Mouse (Mus musculus) hindbrain, postnatal 0 days (tissue): Measurements from ENCODE around the gene Cuta. TPM values are rescaled to one million over a fixed set of nuclear protein-coding genes. Genes with fewer than 3 reads are reported as not detected.

Experiments
- ATAC-seq: fragments of 200-750 bp; cut with Nextera tagmentation; 2 replicates; pipeline ENCODE4 v1.8.0; 2017; ENCODE audit warnings: mild to moderate bottlenecking, moderate TSS enrichment, moderate library complexity
- DNase-seq: peaks from one replicate; pipeline ENCODE4 v3.0.0-alpha.2; 2015; ENCODE audit warnings: low spot score
- H3K27ac ChIP-seq: fragments of 300-500 bp; sonication (generic); 2 replicates; pipeline ENCODE4 v1.5.1; 2014; ENCODE audit warnings: mild to moderate bottlenecking
- H3K27me3 ChIP-seq: fragments of 300-500 bp; sonication (generic); 2 replicates; pipeline ENCODE4 v1.6.1; 2014; ENCODE audit warnings: low read length, mixed read lengths; ENCODE audit not compliant: insufficient read depth
- H3K36me3 ChIP-seq: fragments of 300-500 bp; sonication (generic); 2 replicates; pipeline ENCODE4 v1.6.1; 2014; ENCODE audit warnings: low read length, mixed read lengths; ENCODE audit not compliant: insufficient read depth
- H3K4me1 ChIP-seq: fragments of 300-500 bp; sonication (generic); 2 replicates; pipeline ENCODE4 v1.6.1; 2014; ENCODE audit warnings: antibody characterized with exemption, low read length, mixed read lengths; ENCODE audit not compliant: insufficient read depth
- H3K4me2 ChIP-seq: fragments of 300-500 bp; sonication (generic); 2 replicates; pipeline ENCODE4 v1.6.1; 2014; ENCODE audit warnings: low read depth, mild to moderate bottlenecking, low read length, moderate library complexity, mixed read lengths
- H3K4me3 ChIP-seq: fragments of 300-500 bp; sonication (generic); 2 replicates; pipeline ENCODE4 v1.5.1; 2014; ENCODE audit warnings: low read length
- H3K9ac ChIP-seq: fragments of 300-500 bp; sonication (generic); replicated peaks from 2 replicates; pipeline ENCODE4 v1.6.1; 2014; ENCODE audit warnings: mild to moderate bottlenecking, low read length, moderate library complexity, mixed read lengths
- H3K9me3 ChIP-seq: fragments of 300-500 bp; sonication (generic); 2 replicates; pipeline ENCODE4 v1.6.1; 2016; ENCODE audit warnings: low read length, mixed read lengths
- CTCF ChIP-seq: IDR thresholded peaks from 2 replicates; pipeline ENCODE4 v1.5.1; 2016; ENCODE audit warnings: antibody characterized with exemption, control low read depth, low read depth
- WGBS: fragments of 180-500 bp; shearing (Covaris S2); extraction: QIAGEN DNeasy Blood & Tissue Kit; methylation state at CpG from one replicate; pipeline ENCODE4 v1.1.7; 2014; 5-methylcytosine and 5-hydroxymethylcytosine counted together
- microRNA-seq, 2 experiments: library from miRNA; unstranded; fragments of <30 nt; microRNA quantifications; one replicate each; pipeline ENCODE4; 2016
- polyA plus RNA-seq: library from polyadenylated mRNA; unstranded; fragments of >200 nt; fragmentation: Nextera tagmentation; extraction: Ambion mirVana; gene quantifications from 2 replicates; pipeline ENCODE4 v1.2.1, GENCODE M21; 2015
- total RNA-seq: library from RNA; depleted of rRNA; stranded (reverse); fragments of >200 nt; gene quantifications from 2 replicates; pipeline ENCODE4 v1.2.3, GENCODE M21; 2014; rRNA removed

The Cuta gene
- total and polyA plus RNA-seq, 2 experiments from 2014 or later = 63.8 to 149 TPM

DNA sequence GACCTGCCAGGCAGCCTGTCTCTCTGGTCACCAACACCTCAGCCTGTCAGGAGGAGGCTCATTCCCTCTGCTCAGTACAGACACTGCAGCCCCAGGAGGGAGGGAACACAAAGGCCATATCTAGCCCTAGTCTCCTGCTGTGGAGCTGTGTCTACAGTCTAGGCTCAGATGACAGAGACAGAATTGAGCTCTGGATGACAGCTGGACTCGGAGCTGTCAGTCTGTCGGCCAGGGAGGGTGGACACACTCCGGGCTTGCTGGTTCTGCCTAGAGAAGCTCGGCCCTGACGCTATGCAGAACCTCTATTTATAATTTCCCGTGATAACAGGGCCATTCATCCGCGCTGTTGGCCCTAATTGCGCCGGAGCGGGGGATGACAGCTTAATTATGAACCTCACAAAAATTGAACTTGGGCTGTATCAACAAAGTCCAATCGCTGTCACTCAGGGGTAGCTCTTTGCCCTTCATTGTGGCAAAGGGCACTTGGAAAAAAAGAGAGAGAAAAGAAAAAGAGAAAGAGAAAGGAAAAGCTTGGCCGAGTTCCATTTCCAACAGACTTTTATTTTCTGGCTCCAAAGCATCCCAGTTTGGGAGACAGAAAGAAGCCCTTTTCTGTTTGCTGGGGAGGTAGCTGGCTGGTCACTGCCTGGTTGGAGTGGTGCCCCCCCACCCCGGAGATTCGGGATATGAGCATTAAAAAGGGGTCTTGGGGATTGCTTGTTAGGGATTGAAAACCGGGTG is 46.6 kb downstream of the Cuta start:
- DNase-seq = peak; percentile 23
- ATAC-seq = peak; percentile 36
- Histone ChIP-seq H3K9me3 (no peaks in the 10 kb centered on the region), H3K9ac (no peak overlapping the region), H3K4me2 (peak overlapping the region; percentile 30), H3K4me1 (peaks cover 10% of the 10 kb centered on the region), H3K36me3 (no peaks in the 10 kb centered on the region), H3K27me3 (no peaks in the 10 kb centered on the region; the same call in 1 of the 2 replicates), H3K4me3 (no peak overlapping the region), H3K27ac (no peak overlapping the region)
- TF ChIP-seq CTCF = no peak
- WGBS = 22% methylated on average over 16 of the region's 16 CpGs

DNA sequence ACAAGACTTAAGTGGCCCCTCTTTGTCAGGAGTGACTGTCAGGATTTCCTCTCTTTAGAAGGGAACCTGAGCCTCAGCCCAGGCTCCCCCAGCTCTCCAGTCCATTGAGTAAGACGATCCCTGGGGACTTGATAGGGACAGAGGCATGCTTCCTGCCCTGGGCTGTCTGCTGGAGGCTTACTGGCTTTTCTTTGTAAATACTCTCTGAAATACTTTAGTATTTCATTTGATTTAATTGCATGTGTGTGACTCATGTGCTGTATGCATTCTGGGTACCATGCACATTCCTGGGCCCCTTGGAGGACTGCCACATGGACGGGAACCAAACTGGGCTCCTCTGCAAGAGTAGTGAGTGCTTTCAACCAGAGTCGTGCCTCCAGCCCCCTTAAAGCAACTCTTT is 51.4 kb downstream of the Cuta start:
- WGBS = 30% methylated on average over 3 of the region's 3 CpGs
- no peak for DNase-seq
- Histone ChIP-seq H3K9me3 (no peaks in the 10 kb centered on the region), H3K4me3 (no peak overlapping the region), H3K27me3 (no peaks in the 10 kb centered on the region), H3K27ac (no peak overlapping the region), H3K4me1 (peaks cover 16% of the 10 kb centered on the region), H3K9ac (no peak overlapping the region), H3K36me3 (no peaks in the 10 kb centered on the region), H3K4me2 (no peak overlapping the region)
- no peak for TF ChIP-seq CTCF
- ATAC-seq = no peak

GRCm38 (mm10) chr17:26886047-26886749 is 53.2 kb downstream of the Cuta start:
- peak; percentile 100 for TF ChIP-seq CTCF
- Histone ChIP-seq H3K4me1 (peaks cover 10% of the 10 kb centered on the region), H3K4me3 (peak overlapping the region; percentile 35), H3K27me3 (no peaks in the 10 kb centered on the region), H3K27ac (no peak overlapping the region), H3K36me3 (no peaks in the 10 kb centered on the region), H3K9ac (no peak overlapping the region), H3K4me2 (peak overlapping the region; percentile 58), H3K9me3 (no peaks in the 10 kb centered on the region)
- peak; percentile 90 for ATAC-seq
- DNase-seq = peak; percentile 91
- 9% methylated on average over 30 of the region's 30 CpGs for WGBS

- ATAC-seq (peak; percentile 74), DNase-seq (peak; percentile 80)
- H3K36me3 ChIP-seq = no peaks in the 10 kb centered on the region
- H3K27ac ChIP-seq = peak overlapping the region; percentile 1; the same call in 1 of the 2 replicates
- H3K4me3 ChIP-seq = peak overlapping the region; percentile 35
- H3K9ac ChIP-seq = peak overlapping the region; percentile 33; the same call in 1 of the 2 replicates
- no peaks in the 10 kb centered on the region for H3K9me3 ChIP-seq
- peaks cover 10% of the 10 kb centered on the region for H3K4me1 ChIP-seq
- H3K4me2 ChIP-seq = peak overlapping the region; percentile 58
- TF ChIP-seq CTCF = peak; percentile 61
- WGBS = 22% methylated on average over 24 of the region's 25 CpGs
- H3K27me3 ChIP-seq = no peaks in the 10 kb centered on the region
Observed at GRCm38 (mm10) chr17:26884995-26885926, 54.1 kb downstream of the Cuta start.

Small RNAs within 50 kb of the gene (microRNA-seq; reads per million reads assigned to microRNA genes)
- gene Gm27775 = 0 reads per million in 2 experiments
- 2.1 reads per million in 2 experiments for gene Mir3083
- 1.1 to 1.4 reads per million in 2 experiments for gene Mir6968

Other genes with a start within 250 kb of the Cuta start
- 17.7 and 23.5 TPM in 2 replicates for gene Crebrf, start 223.9 kb downstream of the Cuta start, total RNA-seq
- 11.7 and 13.4 TPM in 2 replicates for gene Crebrf, start 223.9 kb downstream of the Cuta start, polyA plus RNA-seq
- 38.6 and 42.1 TPM in 2 replicates for gene Bnip1, start 158.5 kb downstream of the Cuta start, total RNA-seq
- 45.2 and 48.1 TPM in 2 replicates for gene Bnip1, start 158.5 kb downstream of the Cuta start, polyA plus RNA-seq
- gene Nkx2-5, start 94.6 kb downstream of the Cuta start, total RNA-seq = not detected in 2 replicates
- gene Nkx2-5, start 94.6 kb downstream of the Cuta start, polyA plus RNA-seq = not detected in 2 replicates
- gene Kifc5b, start 22.5 kb downstream of the Cuta start, total RNA-seq = 1.6 and 4.7 TPM in 2 replicates
- 3.2 TPM in 2 replicates for gene Kifc5b, start 22.5 kb downstream of the Cuta start, polyA plus RNA-seq
- gene Phf1, start 6.5 kb downstream of the Cuta start, total RNA-seq = 45.7 and 49.5 TPM in 2 replicates
- 30.0 and 30.8 TPM in 2 replicates for gene Phf1, start 6.5 kb downstream of the Cuta start, polyA plus RNA-seq
- 53.4 and 74.2 TPM in 2 replicates for gene Syngap1, start 1.7 kb upstream of the Cuta start, total RNA-seq
- gene Syngap1, start 1.7 kb upstream of the Cuta start, polyA plus RNA-seq = 4.4 and 5.3 TPM in 2 replicates
- gene Zbtb9, start 33.6 kb upstream of the Cuta start, total RNA-seq = 21.4 and 22.7 TPM in 2 replicates
- 6.6 and 7.8 TPM in 2 replicates for gene Zbtb9, start 33.6 kb upstream of the Cuta start, polyA plus RNA-seq
- 62.9 and 70.8 TPM in 2 replicates for gene Bak1, start 89.4 kb upstream of the Cuta start, total RNA-seq
- 4.0 and 4.2 TPM in 2 replicates for gene Bak1, start 89.4 kb upstream of the Cuta start, polyA plus RNA-seq
- gene Itpr3, start 117.7 kb upstream of the Cuta start, total RNA-seq = 2.3 and 4.0 TPM in 2 replicates
- gene Itpr3, start 117.7 kb upstream of the Cuta start, polyA plus RNA-seq = 0.58 TPM in 2 replicates
- gene Uqcc2, start 194.3 kb upstream of the Cuta start, total RNA-seq = 230 and 283 TPM in 2 replicates
- 427 and 445 TPM in 2 replicates for gene Uqcc2, start 194.3 kb upstream of the Cuta start, polyA plus RNA-seq
- gene Ip6k3, start 228.2 kb upstream of the Cuta start, total RNA-seq = 0.47 TPM in 1 of 2 replicates, not detected in the other
- gene Ip6k3, start 228.2 kb upstream of the Cuta start, polyA plus RNA-seq = 0.31 and 0.37 TPM in 2 replicates